Comparison of ENCODE assay signal across 8 mouse cellular contexts in the genomic region with DNA sequence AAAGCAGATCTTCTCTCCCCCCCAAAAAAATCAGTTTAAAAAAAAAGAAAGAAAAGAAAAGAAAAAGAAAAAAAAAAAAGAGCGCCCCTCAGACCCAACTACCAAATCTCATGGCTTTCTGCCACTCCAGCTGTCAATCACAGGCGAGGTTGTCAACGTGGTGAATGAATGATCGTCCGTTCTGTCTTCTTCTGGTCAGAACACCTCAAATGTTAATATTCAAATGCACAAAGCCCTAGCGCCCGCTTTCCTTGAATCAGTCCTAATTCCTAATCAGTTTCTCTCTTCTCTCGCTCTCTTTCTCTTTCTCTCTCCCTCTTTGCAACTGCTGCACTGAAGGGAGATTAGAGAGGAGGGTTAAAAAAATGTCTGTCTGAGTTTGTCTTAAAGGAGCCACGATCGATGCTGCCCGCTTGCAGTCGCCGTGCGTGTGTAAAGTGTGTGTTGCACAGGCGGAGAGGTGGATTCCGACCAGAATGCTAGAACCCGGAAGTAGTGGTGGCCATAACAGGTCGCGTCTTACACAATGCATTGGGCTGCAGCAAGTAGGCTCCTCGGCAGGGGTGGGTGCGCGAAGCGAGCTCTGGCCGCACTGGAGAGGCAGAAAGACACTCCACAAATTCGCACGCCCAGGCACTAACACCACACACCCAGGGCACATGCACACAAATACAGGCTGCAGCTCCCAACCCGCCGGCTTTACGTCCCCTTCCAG. TPM values are rescaled to one million over a fixed set of nuclear protein-coding genes. Genes with fewer than 3 reads are reported as not detected.
DNase-seq lines count a peak whose midpoint lies in the region; ATAC-seq and TF ChIP-seq lines count a peak whose summit lies in the region.

Gene Meis1, minus strand, starts transcription at position 497 of the 715 bp plus-strand sequence.

- H3K27ac ChIP-seq in forebrain, embryonic 16.5 days (ENCODE audit: low read length) = peak within 1 kb of the TSS; percentile 94
- peak within 1 kb of the TSS; percentile 52 for H3K27ac ChIP-seq in layer of hippocampus, adult 2 months
- peak within 1 kb of the TSS; percentile 100 for H3K27ac ChIP-seq in neural tube, embryonic 15.5 days (replicated peaks)

- no peaks in the 10 kb centered on the region for H3K36me3 ChIP-seq in forebrain, embryonic 16.5 days (ENCODE audit: control insufficient read depth, insufficient read depth)
- no peaks in the 10 kb centered on the region for H3K36me3 ChIP-seq in neural tube, embryonic 15.5 days

- peaks cover 26% of the 10 kb centered on the region for H3K27me3 ChIP-seq in forebrain, embryonic 16.5 days (replicated peaks; ENCODE audit: control insufficient read depth, insufficient read depth, low read length)
- no peaks in the 10 kb centered on the region for H3K27me3 ChIP-seq in neural tube, embryonic 15.5 days (replicated peaks)

- peak; percentile 88 for DNase-seq in ES-CJ7 (ENCODE audit: low read depth, low spot score)
- peak; percentile 91 for DNase-seq in cerebellum, adult 11 months
- DNase-seq in heart, postnatal 25 days (ENCODE audit: low spot score) = peak; percentile 90
- peak; percentile 52 to 68 for DNase-seq in layer of hippocampus, adult 2 months (ENCODE audit: low spot score in 2 of 2)
- DNase-seq in lung, adult 2 months = peak; percentile 74
- peak; percentile 24 to 27 for DNase-seq in thymus, adult 18-20 months

- peak within 1 kb of the TSS; percentile 69 for H3K4me3 ChIP-seq in forebrain, embryonic 16.5 days (replicated peaks; ENCODE audit: low read length)
- H3K4me3 ChIP-seq in layer of hippocampus, adult 2 months = peak within 1 kb of the TSS; percentile 56
- H3K4me3 ChIP-seq in lung, adult 2 months (replicated peaks; ENCODE audit: extremely low read depth, low read depth, low read length) = peak within 1 kb of the TSS; percentile 81
- peak within 1 kb of the TSS; percentile 73 for H3K4me3 ChIP-seq in neural tube, embryonic 15.5 days (replicated peaks)

- H3K4me2 ChIP-seq in forebrain, embryonic 16.5 days (ENCODE audit: low read length) = peak within 1 kb of the TSS; percentile 87
- H3K4me2 ChIP-seq in neural tube, embryonic 15.5 days = peak within 1 kb of the TSS; percentile 87

- H3K9me3 ChIP-seq in forebrain, embryonic 16.5 days (ENCODE audit: control insufficient read depth, low read length) = no peaks in the 10 kb centered on the region
- H3K9me3 ChIP-seq in neural tube, embryonic 15.5 days (replicated peaks) = no peaks in the 10 kb centered on the region

- H3K9ac ChIP-seq in forebrain, embryonic 16.5 days (replicated peaks; ENCODE audit: low read depth, low read length) = peak within 1 kb of the TSS; percentile 87
- peak within 1 kb of the TSS; percentile 97 for H3K9ac ChIP-seq in neural tube, embryonic 15.5 days (replicated peaks)

- no peak for TF ChIP-seq CTCF in layer of hippocampus, adult 2 months (conservative IDR thresholded peaks at IDR 0.05)
- TF ChIP-seq CTCF in lung, adult 2 months (IDR thresholded peaks at IDR 0.05; ENCODE audit: insufficient read depth, low read length) = no peak

- ATAC-seq in forebrain, embryonic 16.5 days = peak; percentile 84
- ATAC-seq in neural tube, embryonic 15.5 days (ENCODE audit: low FRiP score) = peak; percentile 89

- intact Hi-C loops in heart, postnatal 25 days (cut with DNase I) = loop anchor here (5.0 kb wide), 1 partner anchor 61 kb away; no protein-coding TSS in a partner anchor

- 0% methylated on average over 29 of the region's 29 CpGs for WGBS in forebrain, embryonic 16.5 days
- WGBS in lung, adult 2 months = under 1% methylated on average over 29 of the region's 29 CpGs
- under 1% methylated on average over 29 of the region's 29 CpGs for WGBS in neural tube, embryonic 15.5 days

- TF ChIP-seq POLR2A in lung, adult 2 months (IDR thresholded peaks at IDR 0.05; ENCODE audit: borderline replicate concordance, extremely low read depth, low read depth, low read length) = no peak; the same call in 1 of the 2 replicates

- H3K4me1 ChIP-seq in forebrain, embryonic 16.5 days (replicated peaks; ENCODE audit: control insufficient read depth, insufficient read depth, low read length) = peaks cover 27% of the 10 kb centered on the region
- H3K4me1 ChIP-seq in lung, adult 2 months (ENCODE audit: control insufficient read depth, insufficient read depth, low read length) = peaks cover 2% of the 10 kb centered on the region; the same call in 1 of the 2 replicates
- H3K4me1 ChIP-seq in neural tube, embryonic 15.5 days = peaks cover 20% of the 10 kb centered on the region

RNA-seq across cellular contexts. Expression of gene Meis1, which starts in this region (rescaled TPM):
- 28.5 and 41.4 TPM in 2 replicates for polyA plus RNA-seq in forebrain, embryonic 16.5 days (2015; fragmentation: Nextera tagmentation; extraction: Ambion mirVana)
- total RNA-seq in heart, postnatal 25 days (2021) = 10 to 100 TPM; 26.5 to 31.4 TPM
- 1 to 10 TPM; 1.8 to 1.9 TPM for total RNA-seq in layer of hippocampus, adult 2 months (2021)
- polyA plus RNA-seq in lung, adult 2 months (2012; rRNA removed) = 26.0 and 31.3 TPM in 2 replicates
- polyA plus RNA-seq in neural tube, embryonic 15.5 days (2015; fragmentation: Nextera tagmentation; extraction: Ambion mirVana) = 156 and 166 TPM in 2 replicates

Comparison
In these comparisons a context has a peak if more than half of its experiments do, and no peak if none do; other contexts are left out.
1. Peak in every context shown above with its lines: DNase-seq, ATAC-seq, H3K4me3 ChIP-seq and H3K27ac ChIP-seq.
2. RNA of gene Meis1 (total RNA-seq): 26.5 to 31.4 TPM in heart, postnatal 25 days; 1.8 to 1.9 TPM in layer of hippocampus, adult 2 months; every median in the first group is over 4 times any median in the second.
3. DNase-seq: peak in every context shown above with its lines; median percentile 91 in cerebellum, adult 11 months; 90 in heart, postnatal 25 days; 88 in ES-CJ7; 74 in lung, adult 2 months; 60 in layer of hippocampus, adult 2 months; 26 in thymus, adult 18-20 months.